Comparison of ENCODE assay signal across 15 mouse cellular contexts in genomic region chr17:45879478-45880250, GRCm38 (mm10).
DNase-seq lines count a peak whose midpoint lies in the region; ATAC-seq and TF ChIP-seq lines count a peak whose summit lies in the region.
"Had no signal": no experiment of that assay in that cellular context is flagged by ENCODE, and none has a peak within 500 bp of the region (broad histone marks: within the 10 kb centered on the region; RNA-seq: fewer than 3 reads in every experiment).

No protein-coding gene starts in this region.

- ATAC-seq in kidney, embryonic 15.5 days (replicated peaks; ENCODE audit: low FRiP score) = 0 out of 2 replicates have a peak, but pooled peaks have one; percentile 16
- ATAC-seq in forebrain, postnatal 0 days = no peak
- ATAC-seq in intestine, embryonic 15.5 days = no peak
- ATAC-seq: forebrain, embryonic 14.5 days had no signal

- H3K4me3 ChIP-seq in kidney, embryonic 15.5 days (replicated peaks) = no peak overlapping the region
- no peak overlapping the region for H3K4me3 ChIP-seq in forebrain, postnatal 0 days (ENCODE audit: low read depth, low read length)
- H3K4me3 ChIP-seq in intestine, embryonic 15.5 days (replicated peaks) = no peak overlapping the region
- H3K4me3 ChIP-seq: embryonic facial prominence, embryonic 13.5 days; hindbrain, embryonic 15.5 days had no signal

- no peak for TF ChIP-seq CTCF in forebrain, postnatal 0 days (IDR thresholded peaks at IDR 0.05; ENCODE audit: low read depth)

- H3K4me2 ChIP-seq in kidney, embryonic 15.5 days = no peak overlapping the region
- no peak overlapping the region for H3K4me2 ChIP-seq in forebrain, postnatal 0 days (ENCODE audit: low read depth)
- H3K4me2 ChIP-seq in intestine, embryonic 15.5 days (replicated peaks) = no peak overlapping the region
- H3K4me2 ChIP-seq: embryonic facial prominence, embryonic 13.5 days; hindbrain, embryonic 15.5 days had no signal

- 0 out of 2 replicates have a peak, but pooled peaks cover 4% of the 10 kb centered on the region for H3K9me3 ChIP-seq in kidney, embryonic 15.5 days (replicated peaks)
- H3K9me3 ChIP-seq in forebrain, postnatal 0 days (ENCODE audit: low read length) = no peaks in the 10 kb centered on the region
- no peaks in the 10 kb centered on the region for H3K9me3 ChIP-seq in intestine, embryonic 15.5 days
- H3K9me3 ChIP-seq: embryonic facial prominence, embryonic 13.5 days; hindbrain, embryonic 15.5 days had no signal

- peak; percentile 44 to 45 for DNase-seq in heart, postnatal 10 days
- DNase-seq in heart, adult 8-10 months (ENCODE audit: low spot score) = no peak
- peak; percentile 41 for DNase-seq in lung, postnatal 10 days
- DNase-seq in lung, adult 18-20 months = no peak
- DNase-seq in adrenal gland, postnatal 25 days = peak; percentile 39
- DNase-seq in forebrain, postnatal 0 days = no peak
- DNase-seq: cerebellum, adult 9-11 months; layer of hippocampus, adult 9-11 months; left cerebral cortex, postnatal 4 days had no signal

- H3K4me1 ChIP-seq in kidney, embryonic 15.5 days = peaks cover 23% of the 10 kb centered on the region
- no peaks in the 10 kb centered on the region for H3K4me1 ChIP-seq in forebrain, postnatal 0 days (ENCODE audit: insufficient read depth)
- H3K4me1 ChIP-seq in intestine, embryonic 15.5 days (replicated peaks) = peaks cover 16% of the 10 kb centered on the region

- peaks cover 7% of the 10 kb centered on the region for H3K27me3 ChIP-seq in kidney, embryonic 15.5 days
- no peaks in the 10 kb centered on the region for H3K27me3 ChIP-seq in forebrain, postnatal 0 days (ENCODE audit: insufficient read depth, low read length)
- H3K27me3 ChIP-seq in intestine, embryonic 15.5 days (replicated peaks) = no peaks in the 10 kb centered on the region
- H3K27me3 ChIP-seq: hindbrain, embryonic 15.5 days had no signal

- no peak overlapping the region for H3K9ac ChIP-seq in kidney, embryonic 15.5 days
- no peak overlapping the region for H3K9ac ChIP-seq in forebrain, postnatal 0 days
- H3K9ac ChIP-seq in intestine, embryonic 15.5 days = no peak overlapping the region
- H3K9ac ChIP-seq: embryonic facial prominence, embryonic 13.5 days; hindbrain, embryonic 15.5 days had no signal

- H3K36me3 ChIP-seq in kidney, embryonic 15.5 days = no peaks in the 10 kb centered on the region
- no peaks in the 10 kb centered on the region for H3K36me3 ChIP-seq in forebrain, postnatal 0 days (ENCODE audit: insufficient read depth)
- H3K36me3 ChIP-seq in intestine, embryonic 15.5 days = no peaks in the 10 kb centered on the region
- H3K36me3 ChIP-seq: embryonic facial prominence, embryonic 13.5 days; hindbrain, embryonic 15.5 days had no signal

- intact Hi-C loops in heart, postnatal 10 days (cut with DNase I) = no loop called here

- WGBS in kidney, embryonic 15.5 days = 61% methylated on average over 6 of the region's 6 CpGs
- 82% methylated on average over 6 of the region's 6 CpGs for WGBS in forebrain, postnatal 0 days
- WGBS in intestine, embryonic 15.5 days = 71% methylated on average over 6 of the region's 6 CpGs

- H3K27ac ChIP-seq in kidney, embryonic 15.5 days = no peak overlapping the region
- no peak overlapping the region for H3K27ac ChIP-seq in forebrain, postnatal 0 days (ENCODE audit: low read depth, low read length)
- no peak overlapping the region for H3K27ac ChIP-seq in intestine, embryonic 15.5 days
- H3K27ac ChIP-seq: embryonic facial prominence, embryonic 13.5 days; hindbrain, embryonic 15.5 days; macrophage had no signal

Comparison
In these comparisons a context has a peak if more than half of its experiments do, and no peak if none do; other contexts are left out.
1. DNase-seq: peak in heart, postnatal 10 days (2 of 2), lung, postnatal 10 days (single experiment) and adrenal gland, postnatal 25 days (single experiment); none in heart, adult 8-10 months (single experiment), lung, adult 18-20 months (0 of 2) and forebrain, postnatal 0 days (single experiment).